Mouse (Mus musculus) T-cell, adult 2 months (primary cell): ENCODE results near the gene Ldlrad2.
"Not testable (repeated sequence)": the region's sequence is repeated elsewhere in the genome, so short reads cannot be mapped to it uniquely, and the experiment has no call there.

Experiments
- DNase-seq: peaks from one replicate; pipeline ENCODE4 v3.0.0; 2022; ENCODE audit warnings: low spot score

Ldlrad2 gene

DNA sequence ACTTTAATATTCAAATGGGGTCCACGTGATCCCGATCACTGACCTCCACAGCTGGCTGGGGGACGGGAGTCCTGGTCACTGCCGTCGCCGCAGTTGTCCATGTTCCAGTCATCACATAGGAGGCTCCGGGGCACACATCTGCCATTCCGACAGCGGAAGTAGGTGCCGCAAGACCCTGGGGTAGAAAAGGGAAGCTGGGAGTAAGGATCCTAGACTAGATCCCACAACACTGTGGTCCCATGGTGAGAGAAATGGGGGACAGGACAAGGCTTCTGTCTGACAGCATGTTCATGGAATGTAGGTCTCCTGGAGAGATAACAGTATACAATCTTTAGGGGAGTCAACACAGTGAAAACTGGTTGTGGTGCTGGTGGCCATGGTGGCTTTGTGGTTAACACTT lies at the start of gene Ldlrad2:
TSS of gene Ldlrad2 (minus strand) at position 101 of the 400 bp plus-strand sequence.
- no peak for DNase-seq

DNA sequence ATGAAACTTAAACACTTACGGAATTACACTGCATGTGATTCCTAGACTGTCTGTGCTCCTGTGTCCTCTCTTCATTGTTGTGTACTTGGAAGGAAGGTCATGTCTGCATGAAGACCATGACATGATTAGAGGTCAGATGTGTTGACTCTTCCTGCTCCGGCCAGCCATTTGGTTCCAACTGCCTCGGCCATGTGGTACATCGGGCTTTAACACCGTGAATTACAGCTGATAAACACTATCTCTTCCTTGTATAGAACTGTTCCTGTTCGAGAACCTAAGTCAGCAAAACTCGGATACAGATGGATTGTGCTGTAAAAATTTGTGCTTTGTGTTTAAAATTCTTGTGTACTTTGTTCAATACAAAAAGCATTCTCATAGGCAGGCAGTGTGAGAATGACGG lies 48.5 kb upstream of the Ldlrad2 start:
- no peak for DNase-seq

DNA sequence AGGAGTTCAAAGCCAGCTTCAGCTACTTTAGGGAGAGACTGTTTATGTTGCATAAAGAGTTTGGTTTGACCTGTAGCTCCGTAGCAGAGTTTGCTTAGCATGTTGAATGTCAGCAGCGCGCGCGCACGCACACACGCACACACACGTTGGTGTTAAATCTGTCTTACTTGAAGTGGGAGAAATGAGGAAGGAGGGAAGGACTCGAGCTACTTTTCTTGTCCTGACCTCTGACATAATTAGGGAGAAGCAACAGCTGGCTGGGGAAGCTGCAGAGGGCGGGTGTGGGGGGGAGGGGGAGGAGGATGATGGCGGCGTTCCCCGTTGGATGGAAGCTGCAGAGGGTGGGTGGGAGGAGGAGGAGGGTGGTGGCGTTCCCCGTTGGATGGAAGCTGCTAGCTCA lies 35.9 kb upstream of the Ldlrad2 start:
- no peak for DNase-seq

DNA sequence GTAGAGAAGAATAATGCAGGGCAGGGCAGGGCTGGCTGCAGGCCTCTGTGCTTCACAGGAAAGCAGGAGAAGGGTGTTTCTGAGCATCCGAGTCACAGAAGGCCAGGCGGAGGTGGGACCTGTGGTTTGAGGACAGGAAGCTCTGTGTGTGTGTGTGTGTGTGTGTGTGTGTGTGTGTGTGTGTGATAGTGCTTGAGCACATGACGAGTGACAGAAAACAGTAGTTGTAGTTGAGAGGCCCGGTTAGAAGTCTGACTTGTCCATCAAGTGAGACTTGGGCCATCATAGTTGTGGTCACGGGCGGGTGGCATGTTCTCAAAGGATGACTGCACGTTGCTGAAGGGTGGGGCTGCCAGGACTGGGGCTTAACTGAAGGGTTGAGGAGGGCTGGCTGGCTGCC lies 35.3 kb upstream of the Ldlrad2 start:
- peak; percentile 68 for DNase-seq

DNA sequence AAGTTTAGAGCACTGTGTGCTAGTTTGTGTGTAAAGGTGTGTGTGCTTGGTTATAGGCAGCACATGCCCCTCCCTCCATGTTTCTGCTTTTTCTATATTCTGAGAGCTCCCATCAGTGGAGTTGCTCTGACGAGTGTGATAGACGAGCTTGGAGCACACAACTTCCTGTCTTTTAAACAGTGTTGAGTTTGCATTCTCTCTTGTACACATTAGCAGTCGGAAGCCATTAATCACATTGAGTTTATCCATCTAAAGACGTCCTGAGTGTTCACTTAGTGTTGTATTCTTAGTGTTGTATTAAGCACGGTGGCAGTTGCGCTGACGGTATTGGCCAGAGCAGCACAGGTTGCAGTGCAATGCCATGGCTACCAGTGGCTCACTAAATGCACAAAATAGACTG lies 34.9 kb upstream of the Ldlrad2 start:
- peak; percentile 11 for DNase-seq

DNA sequence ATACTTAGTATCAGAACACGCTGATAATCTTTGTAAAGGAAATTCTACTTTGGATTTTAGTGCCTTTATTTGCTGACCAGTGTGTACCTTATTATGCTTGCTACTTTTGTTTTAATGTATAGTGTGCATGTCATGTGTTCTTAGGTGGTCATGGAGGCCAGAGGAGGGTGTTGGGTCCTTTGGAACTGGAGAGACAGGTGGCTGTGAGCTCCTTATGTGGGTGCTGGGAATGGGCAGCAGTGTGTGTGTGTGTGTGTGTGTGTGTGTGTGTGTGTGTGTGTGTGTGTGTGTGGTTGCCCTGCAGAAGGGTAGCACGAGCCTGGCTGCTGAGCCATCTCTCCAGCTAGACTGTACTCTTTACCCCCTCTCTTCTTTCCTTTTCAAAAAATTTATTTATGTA lies 32.7 kb upstream of the Ldlrad2 start:
- no peak for DNase-seq

DNA sequence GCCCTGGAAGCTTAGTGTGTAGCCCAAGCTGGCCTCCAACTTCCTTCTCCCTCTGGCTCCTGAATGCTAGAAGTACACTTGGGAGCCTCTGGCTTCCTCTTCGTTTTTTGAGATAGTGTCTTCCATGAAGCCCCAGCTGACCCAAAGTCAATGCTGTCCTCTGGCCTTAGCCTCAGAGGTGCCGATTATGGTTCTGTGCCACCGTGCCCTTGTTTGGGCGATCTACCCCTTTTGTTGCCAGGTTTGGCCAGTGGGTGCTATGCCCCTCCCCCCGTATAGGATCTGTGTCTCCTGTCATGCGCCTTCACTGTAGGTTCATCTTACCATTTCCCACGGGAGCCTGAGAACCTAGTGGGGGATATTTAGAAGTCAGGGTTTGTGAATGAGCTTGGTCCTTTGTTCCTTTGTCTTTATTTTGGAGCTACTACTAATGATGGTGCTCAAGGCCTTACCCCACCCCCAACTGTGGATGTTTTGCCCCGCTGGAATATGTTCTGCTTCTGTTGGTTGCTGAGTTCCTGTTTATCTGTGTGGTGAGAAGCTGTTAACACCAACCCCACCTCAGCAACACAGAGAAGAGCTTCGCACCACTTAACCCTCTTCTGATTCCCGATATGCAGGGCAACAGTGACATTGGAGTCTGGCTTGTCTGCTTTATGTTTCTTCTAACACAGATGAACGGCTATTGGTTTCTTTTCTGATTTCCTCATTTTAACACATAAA lies 29.2 kb upstream of the Ldlrad2 start:
- DNase-seq: peak; percentile 48

DNA sequence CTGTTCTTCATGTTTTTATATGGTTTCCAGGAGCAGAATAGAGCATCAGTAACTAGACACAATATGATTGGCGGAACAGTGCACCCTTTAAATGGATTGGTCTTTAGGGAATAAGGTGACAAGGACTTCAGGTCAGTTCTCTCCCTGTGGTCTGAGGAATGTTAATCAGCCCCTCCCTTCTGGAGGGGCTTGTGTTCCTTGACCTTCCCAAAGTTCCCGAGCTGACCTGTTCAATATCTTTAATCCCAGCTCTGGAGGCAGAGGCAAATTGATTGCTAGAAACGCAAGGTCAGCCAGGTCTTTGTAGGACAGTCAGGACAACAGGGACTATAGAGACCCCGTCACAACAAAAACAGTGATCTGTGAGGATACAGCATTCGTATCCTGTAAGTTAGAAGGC lies 24.2 kb upstream of the Ldlrad2 start:
- DNase-seq: no peak

DNA sequence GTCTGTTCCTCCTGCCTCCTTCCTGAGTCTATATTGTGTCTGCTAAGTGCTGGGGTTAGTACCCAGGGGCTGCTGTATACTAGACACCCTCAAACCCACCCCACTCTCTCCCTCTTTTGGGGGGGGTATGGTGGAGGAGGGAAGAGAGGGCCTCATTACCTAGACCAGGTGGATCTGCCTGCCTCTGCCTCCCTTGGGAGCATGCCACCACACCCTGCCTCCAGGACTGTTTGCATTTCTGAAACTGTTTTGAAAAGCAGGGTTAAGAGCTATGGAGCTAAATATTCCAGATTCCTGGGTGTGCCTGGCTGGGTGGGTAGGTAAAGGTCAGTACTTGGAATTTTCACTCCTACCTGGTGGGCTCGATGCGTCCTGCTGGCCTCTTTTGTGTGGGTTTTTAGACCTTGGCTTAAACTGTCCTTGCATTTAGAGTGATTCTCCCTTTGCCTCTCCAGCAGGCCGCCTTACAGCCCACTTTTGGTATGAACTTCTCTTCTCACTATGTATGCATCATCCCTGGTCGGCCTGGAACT lies 22.8 kb upstream of the Ldlrad2 start:
- no peak for DNase-seq

DNA sequence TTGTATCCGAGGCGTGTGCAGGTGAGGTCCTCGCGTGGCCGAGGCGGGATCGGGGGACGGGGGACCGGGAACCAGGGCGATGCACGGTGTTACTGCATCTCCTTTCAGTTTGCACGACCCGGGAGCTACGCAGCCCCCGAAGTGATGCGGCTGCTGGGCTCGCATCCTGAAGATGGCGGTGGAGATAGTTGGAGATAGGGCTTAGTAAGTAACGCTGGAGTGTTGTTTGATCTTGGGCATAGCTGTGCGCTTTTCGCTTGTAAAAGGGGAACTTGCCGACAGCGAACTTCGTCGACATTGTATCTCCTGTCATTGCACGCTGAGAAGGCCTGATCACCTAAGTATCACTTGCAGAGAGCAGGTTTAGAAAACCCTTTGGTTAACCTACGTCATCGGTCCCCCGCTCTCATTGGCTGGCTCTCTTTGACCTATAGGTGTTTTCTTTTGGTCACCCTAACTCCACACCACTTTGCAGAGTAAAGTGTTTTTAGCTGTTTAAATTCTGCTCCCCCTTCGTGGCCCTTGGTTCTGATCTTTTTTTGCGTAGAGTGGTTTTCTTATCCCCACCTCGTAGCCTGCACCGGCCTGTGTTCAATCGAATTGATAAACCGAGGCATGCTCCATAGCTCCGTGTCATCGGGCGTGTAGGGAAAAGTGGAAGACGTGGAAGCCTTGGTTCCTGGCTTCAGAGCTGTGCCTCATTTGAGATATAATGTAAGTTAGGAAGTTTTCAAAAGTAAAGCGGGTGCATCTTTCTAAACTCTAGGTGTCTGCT lies 20.3 kb upstream of the Ldlrad2 start:
- peak; percentile 49 for DNase-seq

DNA sequence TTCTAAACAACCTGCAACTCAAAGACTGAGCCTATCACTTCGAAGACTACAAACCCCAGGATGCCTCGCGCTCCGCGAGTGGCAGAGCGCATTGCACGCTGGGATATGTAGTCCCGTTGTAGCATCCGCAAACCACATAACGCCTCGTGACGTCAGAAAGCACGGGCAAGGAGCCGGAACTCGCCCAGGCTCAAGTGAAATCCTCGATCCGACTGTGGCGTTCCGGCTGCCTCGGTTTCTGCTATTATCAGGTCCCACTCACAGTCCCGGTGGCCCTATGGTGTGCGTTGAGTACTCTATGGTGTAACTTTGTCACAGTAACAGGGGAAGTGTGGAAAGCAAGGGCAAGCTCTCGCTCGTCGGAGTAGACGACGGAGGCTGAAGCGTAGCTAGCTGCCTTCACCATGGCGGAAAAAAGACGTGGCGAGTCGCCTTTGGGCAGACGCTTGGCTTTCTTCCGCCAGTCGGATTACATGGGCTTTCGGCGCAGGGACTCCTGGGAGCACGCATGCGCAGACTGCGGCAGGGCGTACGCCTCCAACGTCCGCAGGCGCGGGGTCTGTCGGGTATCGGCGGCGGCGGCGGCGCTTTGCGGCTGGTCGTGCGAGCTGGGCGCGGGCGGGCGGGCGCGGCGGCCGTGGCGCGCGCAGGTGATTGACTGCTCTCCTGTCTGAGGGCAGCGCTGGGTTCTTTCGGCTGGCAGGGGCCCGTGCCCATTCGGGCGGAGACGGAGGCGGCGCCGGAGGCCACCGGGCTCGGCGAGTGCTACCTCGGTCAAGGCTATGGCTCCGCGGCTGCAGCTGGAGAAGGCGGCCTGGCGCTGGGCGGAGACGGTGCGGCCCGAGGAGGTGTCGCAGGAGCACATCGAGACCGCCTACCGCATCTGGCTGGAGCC lies 19.5 kb upstream of the Ldlrad2 start, which contains the start of gene Usp48:
TSS of gene Usp48 (plus strand) at position 155 of the 895 bp plus-strand sequence.
- peak; percentile 99 for DNase-seq

DNA sequence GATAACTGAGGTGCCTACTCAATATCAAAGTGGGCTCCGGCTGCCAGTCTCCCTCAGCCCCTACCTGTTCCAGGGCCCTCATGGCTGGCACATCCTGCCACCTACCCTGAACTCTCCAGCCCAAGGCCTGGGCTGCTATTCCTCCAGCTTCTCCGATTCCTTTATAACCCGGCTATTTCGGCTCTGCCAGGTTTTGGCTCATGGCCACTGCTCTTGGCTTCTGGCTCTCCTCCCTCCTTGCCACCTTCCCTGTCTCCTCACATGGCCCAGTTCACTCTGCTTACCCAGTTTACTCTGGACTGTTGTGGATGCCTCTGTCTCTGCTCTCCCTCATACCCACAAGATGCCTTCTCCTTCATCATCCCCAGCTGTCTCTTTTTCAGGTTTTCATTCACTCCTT lies 16.6 kb upstream of the Ldlrad2 start:
- no peak for DNase-seq

DNA sequence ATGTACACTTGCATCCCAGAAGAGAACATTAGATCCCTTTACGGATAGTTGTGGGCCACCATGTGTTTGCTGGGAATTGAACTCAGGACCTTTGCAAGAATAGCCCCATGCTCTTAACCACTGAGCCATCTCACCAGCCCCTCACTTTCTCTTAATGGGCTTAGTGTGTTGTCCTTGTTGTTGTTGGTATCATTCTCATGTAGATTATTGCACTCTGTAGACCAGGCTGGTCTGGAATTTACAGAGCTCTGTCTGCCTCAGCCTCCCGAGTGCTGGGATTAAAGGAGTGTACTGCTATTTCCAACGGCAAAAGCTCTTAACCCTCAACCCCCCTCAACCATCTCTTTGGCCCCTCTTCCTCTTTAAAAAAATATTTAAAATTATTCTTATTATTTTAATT lies 15.2 kb upstream of the Ldlrad2 start:
- DNase-seq: no peak

DNA sequence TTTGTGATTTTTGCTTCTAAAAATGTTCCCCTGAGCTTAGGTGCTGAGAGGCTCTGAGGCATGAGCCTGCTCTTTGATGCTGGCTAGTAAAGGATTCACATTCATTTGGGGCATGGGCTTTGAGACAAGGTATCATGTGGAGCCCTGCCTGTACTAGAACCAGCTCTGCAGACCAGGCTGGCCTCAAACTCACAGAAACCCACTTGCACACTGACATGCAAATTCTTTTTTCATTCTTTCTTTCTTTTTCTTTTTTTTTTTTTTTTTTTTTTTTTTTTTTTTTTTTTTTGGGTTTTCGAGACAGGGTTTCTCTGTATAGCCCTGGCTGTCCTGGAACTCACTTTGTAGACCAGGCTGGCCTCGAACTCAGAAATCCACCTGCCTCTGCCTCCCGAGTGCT lies 14.7 kb upstream of the Ldlrad2 start:
- DNase-seq: not testable (repeated sequence)

DNA sequence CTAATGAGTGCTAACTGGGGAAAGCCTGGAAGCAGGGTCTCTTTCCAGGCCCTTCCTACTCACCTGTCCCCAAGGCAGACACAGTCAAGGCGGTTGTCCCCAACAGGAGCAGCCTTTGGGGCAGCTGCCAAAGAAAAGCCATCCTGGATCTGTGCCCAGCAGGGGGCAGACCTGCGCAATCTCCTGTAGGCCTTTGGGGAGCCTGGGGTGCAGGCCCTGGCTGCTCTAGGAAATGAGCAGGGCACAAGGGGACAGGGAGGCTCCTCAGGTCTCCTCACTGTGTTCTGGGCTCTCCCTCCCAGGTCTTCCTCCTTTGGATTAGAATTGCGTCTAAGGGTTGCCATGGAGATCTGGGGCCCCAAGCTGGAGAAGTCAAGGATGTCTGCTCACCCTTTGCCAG lies 7.4 kb upstream of the Ldlrad2 start:
- DNase-seq: peak; percentile 58

DNA sequence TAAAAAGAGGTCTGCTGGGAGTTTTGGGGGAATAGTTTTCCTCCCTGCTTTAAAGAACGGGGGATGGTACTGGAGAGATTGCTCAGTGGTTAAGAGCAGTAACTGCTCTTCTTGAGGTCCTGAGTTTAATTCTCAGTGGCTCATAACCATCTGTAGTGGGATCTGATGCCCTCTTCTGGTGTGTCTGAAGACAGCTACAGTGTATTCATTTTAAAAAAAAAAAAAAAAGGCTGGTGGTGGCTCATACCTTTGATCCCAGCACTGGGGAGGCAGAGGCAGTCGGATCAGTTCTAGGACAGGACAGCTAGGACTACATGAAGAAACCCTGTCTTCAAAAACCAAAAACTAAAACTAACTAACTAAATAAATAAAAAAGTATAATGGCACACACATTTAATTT lies 5.9 kb upstream of the Ldlrad2 start:
- DNase-seq: no peak

DNA sequence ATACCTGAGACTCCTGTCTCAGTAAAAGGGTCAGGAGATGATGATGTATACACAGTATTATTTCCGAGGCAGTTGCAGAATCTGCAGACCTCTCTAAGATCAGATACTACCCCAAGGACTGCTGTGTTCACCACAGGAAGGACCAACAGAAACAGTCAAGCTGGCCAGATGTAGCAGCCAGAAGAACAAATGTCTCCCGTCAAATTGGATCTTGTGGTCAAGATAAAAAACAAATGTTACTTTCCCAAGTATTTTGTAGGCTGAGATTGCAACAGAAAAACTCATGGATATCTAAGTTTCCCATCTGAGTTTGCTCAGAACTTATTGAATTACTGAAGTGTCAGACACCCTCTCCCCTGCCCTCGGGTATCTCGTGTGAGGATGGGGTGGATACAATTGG lies 5.4 kb upstream of the Ldlrad2 start:
- DNase-seq: no peak

DNA sequence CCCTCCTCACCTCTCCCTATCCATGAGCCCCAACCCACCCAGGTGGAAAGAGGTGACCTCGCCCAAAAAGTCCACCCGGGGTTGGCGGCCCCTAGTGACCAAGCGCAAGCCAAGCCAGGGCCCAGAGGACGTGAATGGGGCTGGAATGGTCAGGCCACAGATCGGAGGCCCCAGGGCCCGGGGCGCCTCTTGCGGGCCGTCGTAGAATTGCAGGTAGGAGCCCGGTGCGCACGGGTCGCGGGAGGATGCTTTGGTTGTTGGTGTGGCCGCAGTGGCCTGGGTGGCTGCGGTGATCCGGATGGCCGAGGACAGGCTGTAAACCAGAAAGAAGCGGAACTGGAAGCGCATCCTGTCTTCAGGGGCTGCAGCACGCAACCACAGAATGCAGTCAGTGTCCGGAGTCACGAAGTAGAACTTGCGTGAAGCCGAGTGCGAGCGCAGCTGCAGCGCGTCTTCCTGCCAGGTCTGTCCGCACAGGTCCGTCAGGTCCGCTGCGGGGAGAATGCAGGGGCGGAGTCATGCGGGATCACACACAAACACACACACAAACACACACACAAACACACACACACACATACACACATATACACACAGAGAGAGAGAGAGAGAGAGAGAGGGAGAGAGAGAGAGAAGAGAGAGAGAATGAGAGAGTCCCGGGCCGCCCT lies 3.9 kb upstream of the Ldlrad2 start:
- DNase-seq: no peak

DNA sequence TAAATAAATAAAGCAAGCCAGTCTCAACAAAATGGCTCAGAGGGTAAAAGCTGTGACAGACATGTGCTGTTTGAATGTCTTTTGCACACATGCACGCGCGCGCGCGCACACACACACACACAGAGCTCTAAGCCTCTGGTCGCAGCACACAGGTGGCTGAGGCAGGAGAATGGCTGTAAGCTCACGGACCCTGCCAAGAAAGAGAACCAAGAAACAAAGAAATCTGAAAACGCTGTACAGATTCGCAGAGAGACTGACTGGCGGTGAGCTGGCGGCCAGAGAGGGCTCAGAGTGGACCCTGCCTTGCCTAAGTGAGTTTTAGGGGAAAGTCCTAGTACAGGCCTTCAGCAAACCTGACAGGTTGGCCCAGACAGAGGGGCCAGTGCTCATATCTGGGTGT lies 3.1 kb upstream of the Ldlrad2 start:
- DNase-seq: no peak

DNA sequence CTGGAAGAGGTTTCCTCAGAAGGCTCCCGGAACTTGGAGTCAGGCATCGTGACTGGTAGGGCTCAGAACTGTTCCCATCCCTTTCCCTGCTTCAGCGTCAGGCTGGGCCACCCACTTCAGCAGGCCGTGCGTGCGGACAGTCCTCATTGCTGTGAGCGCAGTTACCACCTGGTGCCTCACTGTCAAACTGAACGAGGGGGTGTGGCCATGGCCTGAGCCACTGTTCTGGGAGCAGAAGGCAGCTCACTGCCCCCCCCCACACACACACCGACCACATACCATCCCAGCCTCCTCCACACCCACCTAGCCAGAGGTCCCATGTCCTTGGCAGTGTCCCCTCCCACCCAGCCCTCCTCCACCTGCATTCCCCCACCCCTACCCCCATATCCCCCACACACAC lies 4.5 kb downstream of the Ldlrad2 start:
- DNase-seq: no peak

DNA sequence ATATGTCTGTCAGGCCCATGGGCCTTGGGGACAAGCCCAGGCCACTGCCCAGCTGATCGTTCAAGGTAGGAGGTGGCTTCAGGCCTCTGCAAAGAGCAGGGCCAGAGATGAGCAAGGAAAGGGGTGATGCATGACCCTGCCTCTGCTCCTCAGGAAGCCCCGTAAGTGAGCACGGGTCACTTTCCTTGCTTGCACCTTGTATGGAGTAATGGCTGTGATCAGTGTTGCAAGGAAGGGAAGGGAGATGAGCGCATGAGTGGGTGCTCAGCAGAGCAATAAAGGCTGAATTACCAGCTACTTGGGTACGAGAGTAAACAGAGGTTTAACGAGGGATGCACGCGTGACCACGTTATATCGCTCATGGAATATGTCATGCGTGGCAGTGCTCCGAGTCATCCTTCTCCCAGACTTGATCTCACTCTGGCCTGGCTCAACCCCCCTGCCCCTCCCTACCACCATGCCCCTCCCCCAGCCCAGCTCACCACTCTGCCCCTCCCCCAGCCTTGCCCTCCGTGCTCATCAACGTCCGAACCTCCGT lies 17.6 kb downstream of the Ldlrad2 start:
- no peak for DNase-seq
